Mouse (Mus musculus) bone marrow, adult 2 months (tissue): ENCODE results near the gene Itgal. TPM values are rescaled to one million over a fixed set of nuclear protein-coding genes. Genes with fewer than 3 reads are reported as not detected.
"Not testable (repeated sequence)": the region's sequence is repeated elsewhere in the genome, so short reads cannot be mapped to it uniquely, and the experiment has no call there.

Source experiments
- H3K27ac ChIP-seq: fragments of 200-500 bp; 2 replicates; pipeline ENCODE4 v1.5.1; 2012; ENCODE audit warnings: low read depth, mild to moderate bottlenecking, control low read depth, inconsistent platforms, low read length; ENCODE audit not compliant: control insufficient read depth, poor library complexity, insufficient read depth
- H3K4me1 ChIP-seq: fragments of 200-500 bp; 2 replicates; pipeline ENCODE4 v1.6.1; 2011; ENCODE audit warnings: low read length; ENCODE audit not compliant: control insufficient read depth, insufficient read depth
- H3K4me3 ChIP-seq: fragments of 200-500 bp; replicated peaks from 2 replicates; pipeline ENCODE3; 2011; ENCODE audit warnings: mild to moderate bottlenecking, low read depth, low read length, control low read depth; ENCODE audit not compliant: control insufficient read depth
- CTCF ChIP-seq: fragments of 200-500 bp; IDR thresholded peaks from 2 replicates; pipeline ENCODE4 v1.5.1; 2011; ENCODE audit warnings: low read length, control low read depth; ENCODE audit not compliant: control insufficient read depth, insufficient read depth
- POLR2A ChIP-seq: fragments of 200-500 bp; IDR thresholded peaks from 2 replicates; pipeline ENCODE4 v1.6.1; 2011; ENCODE audit warnings: low read depth, mild to moderate bottlenecking, control low read depth, low read length, borderline replicate concordance; ENCODE audit not compliant: control insufficient read depth
- WGBS: fragments of 180-500 bp; shearing (Covaris S2); methylation state at CpG from one replicate; pipeline ENCODE4 v1.1.7; 2018; 5-methylcytosine and 5-hydroxymethylcytosine counted together
- polyA plus RNA-seq: library from polyadenylated mRNA; stranded (reverse); fragments of >200 nt; gene quantifications from 2 replicates; pipeline ENCODE4 v1.2.4, GENCODE M21; 2011; ENCODE audit warnings: low replicate concordance; ENCODE audit not compliant: missing spikeins, insufficient read depth, insufficient read length

Itgal gene
- polyA plus RNA-seq, 1 experiment = 51.9 TPM

DNA sequence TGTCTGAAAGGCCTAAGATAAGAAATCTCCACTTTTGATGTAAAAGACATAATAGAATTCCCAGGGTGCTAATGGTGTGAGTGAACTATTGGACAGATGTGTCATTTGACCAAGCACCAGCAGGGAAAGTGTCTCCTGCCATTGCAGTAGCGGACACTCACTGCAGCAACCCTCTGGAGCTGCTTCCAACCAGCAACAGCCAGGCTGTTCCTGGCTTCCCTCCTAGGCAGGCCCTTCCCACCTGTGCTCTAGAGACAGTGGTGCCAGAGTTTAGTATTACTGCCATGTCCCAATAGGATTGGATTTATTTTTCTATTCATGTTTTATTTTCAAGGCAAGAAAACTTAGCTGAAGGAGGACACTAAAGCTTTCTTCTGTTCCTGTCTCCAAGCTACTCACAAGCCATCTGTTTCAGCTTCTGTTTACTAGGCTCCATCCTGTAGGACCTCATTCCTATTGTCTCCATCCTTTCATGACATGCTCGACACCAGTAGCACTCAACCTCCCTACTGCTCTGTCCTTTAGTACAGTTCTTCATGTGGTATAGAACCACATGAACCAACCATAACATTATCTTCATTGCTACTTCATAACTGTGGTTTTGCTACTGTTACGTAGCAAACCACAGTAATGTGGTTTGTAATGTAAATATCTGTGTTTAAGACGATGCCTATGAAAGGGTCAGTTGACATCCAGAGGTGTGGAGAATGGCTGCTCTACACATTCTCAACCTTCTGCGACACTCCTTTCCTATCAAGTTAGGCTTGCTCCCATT, 55.4 kb downstream of the Itgal start:
- WGBS = 32% methylated on average over 5 of the region's 5 CpGs
- Histone ChIP-seq H3K27ac (no peak overlapping the region), H3K4me3 (no peak overlapping the region), H3K4me1 (no peaks in the 10 kb centered on the region; the same call in 1 of the 2 replicates)
- TF ChIP-seq CTCF (no peak), POLR2A (no peak)

DNA sequence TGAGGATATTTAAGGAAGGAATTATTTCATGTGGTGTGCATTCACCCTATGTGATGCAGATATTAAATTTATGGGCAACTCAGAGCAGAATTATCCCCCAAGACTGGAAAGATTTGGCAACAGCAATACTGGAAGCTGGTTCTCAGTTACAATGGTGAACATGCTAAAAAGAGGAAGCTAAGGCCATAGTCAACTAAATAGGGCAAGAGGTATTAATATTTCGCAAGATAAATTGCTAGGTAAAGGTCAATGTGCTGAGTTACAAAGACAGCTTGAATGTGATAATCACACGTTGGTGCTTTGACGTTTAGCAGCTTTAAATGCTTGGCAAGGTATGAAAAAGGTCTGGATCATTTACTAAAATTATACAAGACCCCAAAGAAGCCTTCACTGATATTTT, 59.7 kb downstream of the Itgal start:
- TF ChIP-seq CTCF (no peak), POLR2A (no peak)
- H3K4me3 ChIP-seq = no peak overlapping the region
- H3K27ac ChIP-seq = no peak overlapping the region
- 33% methylated on average over 3 of the region's 3 CpGs for WGBS
- H3K4me1 ChIP-seq = no peaks in the 10 kb centered on the region; the same call in 1 of the 2 replicates

DNA sequence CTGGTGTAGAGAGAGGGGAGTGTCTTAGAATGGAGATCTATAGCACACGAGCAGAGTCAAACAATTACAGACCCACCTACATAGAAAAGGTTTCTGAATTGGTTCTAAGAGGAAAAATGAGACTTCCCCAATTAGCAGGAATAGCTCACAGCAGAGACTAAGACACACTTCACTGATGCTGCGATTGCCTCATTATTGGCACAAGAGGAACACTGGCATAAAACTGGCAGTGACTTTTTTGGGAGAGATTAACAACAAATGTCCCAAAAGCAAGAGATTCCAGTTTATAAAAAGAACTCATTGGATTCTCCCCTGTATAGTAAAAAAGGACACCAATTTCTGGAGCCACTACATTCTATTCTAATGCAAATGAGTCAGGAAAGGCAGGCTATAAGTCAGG, 61.8 kb downstream of the Itgal start:
- 51% methylated on average over 2 of the region's 2 CpGs for WGBS
- H3K4me1 ChIP-seq = no peaks in the 10 kb centered on the region
- no peak overlapping the region for H3K4me3 ChIP-seq
- H3K27ac ChIP-seq = no peak overlapping the region
- TF ChIP-seq CTCF (no peak), POLR2A (no peak)

DNA sequence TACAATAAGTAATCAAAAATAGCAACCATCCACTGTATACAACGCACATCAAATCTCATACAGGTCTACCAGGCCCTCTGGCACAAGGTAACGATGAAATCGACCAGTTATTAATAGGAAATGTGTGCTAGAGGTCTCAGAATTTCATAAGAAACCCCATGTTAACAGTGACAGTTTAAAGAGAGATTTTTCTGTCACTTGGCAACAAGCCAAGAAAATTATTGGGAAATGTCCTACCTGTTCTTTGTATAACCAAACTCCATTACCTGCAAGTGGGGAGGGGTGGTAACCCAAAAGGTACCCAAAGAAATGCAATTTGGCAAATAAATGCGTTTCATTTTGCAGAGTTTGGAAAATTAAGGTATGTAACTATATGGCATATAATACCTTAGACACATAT, 62.4 kb downstream of the Itgal start:
- TF ChIP-seq POLR2A (no peak), CTCF (no peak)
- H3K27ac ChIP-seq = no peak overlapping the region
- WGBS = 64% methylated on average over 4 of the region's 4 CpGs
- no peak overlapping the region for H3K4me3 ChIP-seq
- H3K4me1 ChIP-seq = no peaks in the 10 kb centered on the region

DNA sequence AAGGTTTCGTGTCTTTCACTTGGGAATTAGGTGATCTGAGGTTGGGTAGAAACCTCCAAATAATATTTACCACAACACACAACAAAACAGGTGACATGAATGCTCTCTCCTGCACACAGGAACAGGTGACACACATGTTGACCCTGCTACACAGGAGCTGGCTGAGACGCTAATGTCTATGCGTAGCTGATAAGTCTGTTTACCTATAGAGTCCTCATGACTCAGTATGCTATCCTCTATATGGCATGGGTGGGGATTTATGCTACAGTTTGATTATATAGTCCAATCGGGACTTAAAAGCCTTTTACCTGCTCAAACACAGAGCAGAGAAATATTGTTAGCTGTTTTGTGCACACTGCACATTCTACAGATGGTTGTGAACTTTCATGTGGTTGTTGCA, 64.2 kb downstream of the Itgal start:
- Histone ChIP-seq H3K4me1 (no peaks in the 10 kb centered on the region), H3K4me3 (no peak overlapping the region), H3K27ac (no peak overlapping the region)
- TF ChIP-seq POLR2A (no peak), CTCF (no peak)
- 74% methylated on average over 4 of the region's 4 CpGs for WGBS

DNA sequence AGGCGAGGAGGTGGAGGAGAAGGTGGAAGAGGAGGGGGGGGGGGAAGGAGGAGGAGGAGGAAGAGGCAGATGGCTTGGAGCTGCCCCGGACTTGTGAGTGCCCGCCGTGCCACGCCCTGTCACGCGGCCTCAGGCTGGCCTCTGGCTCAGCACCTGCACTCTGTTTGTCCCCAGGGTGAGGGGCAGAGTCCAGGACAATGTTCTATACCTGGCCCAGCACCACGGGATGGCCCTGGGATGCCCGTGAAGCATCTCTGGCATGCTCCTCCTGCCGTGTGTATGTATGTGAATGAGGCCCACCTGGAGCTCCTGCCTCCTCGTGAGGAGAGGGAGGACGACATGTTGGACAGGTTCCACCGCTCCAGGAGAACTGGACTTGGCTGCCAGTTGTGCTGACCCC, 65.4 kb downstream of the Itgal start:
- no peak overlapping the region for H3K4me3 ChIP-seq
- no peaks in the 10 kb centered on the region for H3K4me1 ChIP-seq
- WGBS = 65% methylated on average over 13 of the region's 13 CpGs
- TF ChIP-seq CTCF (no peak), POLR2A (no peak)
- H3K27ac ChIP-seq = no peak overlapping the region

DNA sequence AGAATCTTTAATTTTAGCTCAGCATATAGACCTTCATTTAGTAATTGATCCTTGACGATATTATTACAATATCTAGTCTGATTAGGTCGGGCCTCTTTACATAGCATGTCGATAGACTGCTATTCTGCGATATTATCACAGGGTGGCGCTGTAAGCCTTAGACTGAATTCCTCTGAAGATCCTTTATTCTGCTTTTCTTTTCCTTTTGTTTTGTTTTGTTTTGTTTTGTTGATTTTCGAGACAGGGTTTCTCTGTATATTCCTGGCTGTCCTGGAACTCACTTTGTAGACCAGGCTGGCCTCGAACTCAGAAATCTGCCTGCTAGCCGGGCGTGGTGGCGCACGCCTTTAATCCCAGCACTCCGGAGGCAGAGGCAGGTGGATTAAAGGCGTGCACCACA, 66.4 kb downstream of the Itgal start:
- not testable (repeated sequence) for H3K4me1 ChIP-seq, H3K4me3 ChIP-seq, H3K27ac ChIP-seq
- 17% methylated on average over 13 of the region's 13 CpGs for WGBS

DNA sequence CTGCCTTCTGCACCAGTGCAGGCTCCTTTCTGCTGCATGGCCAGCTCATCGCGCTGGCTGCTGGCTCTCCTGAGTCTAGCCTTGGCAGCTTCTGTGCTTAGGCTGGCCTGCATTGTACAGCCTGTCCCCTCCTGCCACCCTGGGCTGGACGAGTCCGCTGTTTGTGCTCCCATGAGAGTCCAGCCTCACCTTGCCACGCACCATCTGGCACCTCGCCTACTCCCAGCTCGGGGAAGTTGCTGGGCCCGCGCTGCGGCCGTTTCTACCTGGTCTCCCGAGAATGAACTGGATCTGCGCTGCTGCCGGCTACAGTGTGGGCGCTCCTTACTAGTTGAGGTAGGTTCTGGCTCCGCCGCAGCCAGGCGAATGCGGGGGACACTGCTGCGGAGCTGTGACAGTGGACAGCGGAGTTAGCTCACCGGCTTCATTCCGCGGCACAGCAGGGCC, 67.4 kb downstream of the Itgal start:
- Histone ChIP-seq H3K4me3 (no peak overlapping the region), H3K27ac (no peak overlapping the region), H3K4me1 (no peaks in the 10 kb centered on the region)
- no peak for TF ChIP-seq POLR2A
- TF ChIP-seq CTCF = no peak
- 21% methylated on average over 24 of the region's 24 CpGs for WGBS

DNA sequence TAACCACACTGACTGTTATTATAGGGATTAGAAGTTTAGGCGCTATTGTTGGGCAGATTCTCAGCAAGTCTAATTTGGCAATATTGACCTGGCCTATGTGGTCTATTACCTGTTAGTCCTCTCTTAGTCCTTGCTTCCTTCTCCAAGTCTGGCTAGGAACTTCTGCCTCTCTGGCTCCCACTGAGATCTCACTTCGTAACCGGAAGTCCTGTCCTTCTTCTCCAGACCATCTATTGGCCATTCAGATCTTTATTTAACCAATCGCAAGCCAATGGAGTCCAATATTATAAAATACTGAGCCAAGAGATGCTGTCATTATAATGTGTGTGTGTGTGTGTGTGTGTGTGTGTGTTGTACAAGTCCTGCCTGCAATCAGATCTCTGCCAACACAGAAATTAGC, 68.1 kb downstream of the Itgal start:
- H3K27ac ChIP-seq = no peak overlapping the region
- WGBS = 88% methylated on average over 4 of the region's 4 CpGs
- TF ChIP-seq POLR2A (no peak), CTCF (no peak)
- H3K4me1 ChIP-seq = no peaks in the 10 kb centered on the region
- no peak overlapping the region for H3K4me3 ChIP-seq
